Comparison of ENCODE assay signal across 8 mouse cellular contexts in genomic region chr5:115844368-115844765, GRCm38 (mm10). TPM values are rescaled to one million over a fixed set of nuclear protein-coding genes. Genes with fewer than 3 reads are reported as not detected.
DNase-seq lines count a peak whose midpoint lies in the region; ATAC-seq lines count a peak whose summit lies in the region.

No protein-coding gene starts in this region.

- 4% methylated on average over 12 of the region's 12 CpGs for WGBS in forebrain, embryonic 12.5 days
- WGBS in liver, embryonic 15.5 days (ENCODE audit: insufficient replicate concordance): 5% methylated on average over 12 of the region's 12 CpGs
- 6% methylated on average over 12 of the region's 12 CpGs for WGBS in stomach, embryonic 14.5 days

- no peaks in the 10 kb centered on the region for H3K27me3 ChIP-seq in megakaryocyte, embryonic 14.5 days (replicated peaks)
- no peaks in the 10 kb centered on the region for H3K27me3 ChIP-seq in forebrain, embryonic 12.5 days
- no peaks in the 10 kb centered on the region for H3K27me3 ChIP-seq in liver, embryonic 15.5 days
- H3K27me3 ChIP-seq in stomach, embryonic 14.5 days (ENCODE audit: control insufficient read depth, insufficient read depth, low read length): no peaks in the 10 kb centered on the region

- H3K9ac ChIP-seq in forebrain, embryonic 12.5 days: peak overlapping the region; percentile 59
- peak overlapping the region; percentile 96 for H3K9ac ChIP-seq in liver, embryonic 15.5 days
- peak overlapping the region; percentile 34; the same call in 1 of the 2 replicates for H3K9ac ChIP-seq in stomach, embryonic 14.5 days (replicated peaks; ENCODE audit: low read depth, low read length)

- DNase-seq in thymus, postnatal 14 days: no peak
- no peak for DNase-seq in layer of hippocampus, adult 11-12 months (ENCODE audit: low spot score)
- no peak for DNase-seq in adrenal gland, postnatal 14 days

- ATAC-seq in megakaryocyte, adult 5-6 weeks (ENCODE audit: poor library complexity, severe bottlenecking): no peak
- no peak for ATAC-seq in forebrain, embryonic 12.5 days (ENCODE audit: low FRiP score)
- peak; percentile 49 for ATAC-seq in liver, embryonic 15.5 days (ENCODE audit: insufficient read depth)
- no peak; the same call in 1 of the 2 replicates for ATAC-seq in stomach, embryonic 14.5 days (ENCODE audit: insufficient number of reproducible peaks, insufficient read depth, low FRiP score, low read depth)

- peaks cover 26% of the 10 kb centered on the region for H3K36me3 ChIP-seq in megakaryocyte, embryonic 14.5 days (replicated peaks; ENCODE audit: low read length)
- H3K36me3 ChIP-seq in forebrain, embryonic 12.5 days (replicated peaks): peaks cover 17% of the 10 kb centered on the region
- H3K36me3 ChIP-seq in liver, embryonic 15.5 days (replicated peaks): peaks cover 32% of the 10 kb centered on the region
- H3K36me3 ChIP-seq in stomach, embryonic 14.5 days (ENCODE audit: control insufficient read depth, insufficient read depth, low read length): no peaks in the 10 kb centered on the region

- H3K4me1 ChIP-seq in megakaryocyte, embryonic 14.5 days: peaks cover 37% of the 10 kb centered on the region
- peaks cover 37% of the 10 kb centered on the region for H3K4me1 ChIP-seq in forebrain, embryonic 12.5 days
- peaks cover 41% of the 10 kb centered on the region for H3K4me1 ChIP-seq in liver, embryonic 15.5 days (replicated peaks)
- peaks cover 10% of the 10 kb centered on the region; the same call in 1 of the 2 replicates for H3K4me1 ChIP-seq in stomach, embryonic 14.5 days (ENCODE audit: control insufficient read depth, insufficient read depth, low read length)

- H3K4me2 ChIP-seq in forebrain, embryonic 12.5 days: peak overlapping the region; percentile 83
- peak overlapping the region; percentile 86 for H3K4me2 ChIP-seq in liver, embryonic 15.5 days
- H3K4me2 ChIP-seq in stomach, embryonic 14.5 days (replicated peaks; ENCODE audit: low read depth, low read length): peak overlapping the region; percentile 76

- H3K9me3 ChIP-seq in megakaryocyte, embryonic 14.5 days: peaks cover 10% of the 10 kb centered on the region; the same call in 1 of the 2 replicates
- 0 out of 2 replicates have a peak, but pooled peaks cover 3% of the 10 kb centered on the region for H3K9me3 ChIP-seq in forebrain, embryonic 12.5 days
- no peaks in the 10 kb centered on the region for H3K9me3 ChIP-seq in liver, embryonic 15.5 days (replicated peaks)
- H3K9me3 ChIP-seq in stomach, embryonic 14.5 days (ENCODE audit: control insufficient read depth, low read depth, low read length): no peaks in the 10 kb centered on the region

- peak overlapping the region; percentile 95 for H3K4me3 ChIP-seq in megakaryocyte, embryonic 14.5 days (replicated peaks)
- peak overlapping the region; percentile 85 for H3K4me3 ChIP-seq in forebrain, embryonic 12.5 days (replicated peaks)
- peak overlapping the region; percentile 98 for H3K4me3 ChIP-seq in liver, embryonic 15.5 days (replicated peaks)
- H3K4me3 ChIP-seq in stomach, embryonic 14.5 days (ENCODE audit: low read depth, low read length): peak overlapping the region; percentile 65

- H3K27ac ChIP-seq in forebrain, embryonic 12.5 days: peak overlapping the region; percentile 72
- H3K27ac ChIP-seq in liver, embryonic 15.5 days (replicated peaks): peak overlapping the region; percentile 88
- H3K27ac ChIP-seq in stomach, embryonic 14.5 days (ENCODE audit: low read length): no peak overlapping the region

RNA-seq across cellular contexts. Expression of gene Cit, which starts 0.7 kb away (rescaled TPM):
- polyA plus RNA-seq in megakaryocyte, embryonic 14.5 days (2012; ENCODE audit: insufficient read depth, low replicate concordance): 6.7 and 7.3 TPM in 2 replicates
- 21.9 and 26.8 TPM in 2 replicates for total RNA-seq in megakaryocyte, adult 5-6 weeks (2015)
- total RNA-seq in megakaryocyte, adult 5-6 weeks (2017): 35.0 and 41.8 TPM in 2 replicates
- 41.4 and 46.5 TPM in 2 replicates for polyA plus RNA-seq in forebrain, embryonic 12.5 days (2016; fragmentation: Nextera tagmentation; extraction: Ambion mirVana)
- 36.3 and 36.4 TPM in 2 replicates for polyA plus RNA-seq in liver, embryonic 15.5 days (2015; fragmentation: Nextera tagmentation; extraction: Ambion mirVana)
- polyA plus RNA-seq in stomach, embryonic 14.5 days (2014; fragmentation: Nextera tagmentation; extraction: Ambion mirVana): 29.2 and 29.7 TPM in 2 replicates
- total RNA-seq in adrenal gland, postnatal 14 days (2021): 8.7 and 10.3 TPM in 2 replicates

Comparison
In these comparisons a context has a peak if more than half of its experiments do, and no peak if none do; other contexts are left out.
1. H3K9ac ChIP-seq: peak in every context shown above with its lines; median percentile 96 in liver, embryonic 15.5 days; 59 in forebrain, embryonic 12.5 days; 34 in stomach, embryonic 14.5 days.